Mouse (Mus musculus) bone marrow, adult 2 months (tissue): ENCODE measurements around the gene Hspa4. TPM values are rescaled to one million over a fixed set of nuclear protein-coding genes. Genes with fewer than 3 reads are reported as not detected.

Source experiments
- H3K27ac ChIP-seq: fragments of 200-500 bp; 2 replicates; pipeline ENCODE4 v1.5.1; 2012; ENCODE audit warnings: low read depth, mild to moderate bottlenecking, control low read depth, inconsistent platforms, low read length; ENCODE audit not compliant: control insufficient read depth, poor library complexity, insufficient read depth
- H3K4me1 ChIP-seq: fragments of 200-500 bp; 2 replicates; pipeline ENCODE4 v1.6.1; 2011; ENCODE audit warnings: low read length; ENCODE audit not compliant: control insufficient read depth, insufficient read depth
- H3K4me3 ChIP-seq: fragments of 200-500 bp; replicated peaks from 2 replicates; pipeline ENCODE3; 2011; ENCODE audit warnings: mild to moderate bottlenecking, low read depth, low read length, control low read depth; ENCODE audit not compliant: control insufficient read depth
- CTCF ChIP-seq: fragments of 200-500 bp; IDR thresholded peaks from 2 replicates; pipeline ENCODE4 v1.5.1; 2011; ENCODE audit warnings: low read length, control low read depth; ENCODE audit not compliant: control insufficient read depth, insufficient read depth
- POLR2A ChIP-seq: fragments of 200-500 bp; IDR thresholded peaks from 2 replicates; pipeline ENCODE4 v1.6.1; 2011; ENCODE audit warnings: low read depth, mild to moderate bottlenecking, control low read depth, low read length, borderline replicate concordance; ENCODE audit not compliant: control insufficient read depth
- WGBS: fragments of 180-500 bp; shearing (Covaris S2); methylation state at CpG from one replicate; pipeline ENCODE4 v1.1.7; 2018; 5-methylcytosine and 5-hydroxymethylcytosine counted together
- polyA plus RNA-seq: library from polyadenylated mRNA; stranded (reverse); fragments of >200 nt; gene quantifications from 2 replicates; pipeline ENCODE4 v1.2.4, GENCODE M21; 2011; ENCODE audit warnings: low replicate concordance; ENCODE audit not compliant: missing spikeins, insufficient read depth, insufficient read length

Gene Hspa4
- polyA plus RNA-seq, 1 experiment = 98.4 TPM

DNA sequence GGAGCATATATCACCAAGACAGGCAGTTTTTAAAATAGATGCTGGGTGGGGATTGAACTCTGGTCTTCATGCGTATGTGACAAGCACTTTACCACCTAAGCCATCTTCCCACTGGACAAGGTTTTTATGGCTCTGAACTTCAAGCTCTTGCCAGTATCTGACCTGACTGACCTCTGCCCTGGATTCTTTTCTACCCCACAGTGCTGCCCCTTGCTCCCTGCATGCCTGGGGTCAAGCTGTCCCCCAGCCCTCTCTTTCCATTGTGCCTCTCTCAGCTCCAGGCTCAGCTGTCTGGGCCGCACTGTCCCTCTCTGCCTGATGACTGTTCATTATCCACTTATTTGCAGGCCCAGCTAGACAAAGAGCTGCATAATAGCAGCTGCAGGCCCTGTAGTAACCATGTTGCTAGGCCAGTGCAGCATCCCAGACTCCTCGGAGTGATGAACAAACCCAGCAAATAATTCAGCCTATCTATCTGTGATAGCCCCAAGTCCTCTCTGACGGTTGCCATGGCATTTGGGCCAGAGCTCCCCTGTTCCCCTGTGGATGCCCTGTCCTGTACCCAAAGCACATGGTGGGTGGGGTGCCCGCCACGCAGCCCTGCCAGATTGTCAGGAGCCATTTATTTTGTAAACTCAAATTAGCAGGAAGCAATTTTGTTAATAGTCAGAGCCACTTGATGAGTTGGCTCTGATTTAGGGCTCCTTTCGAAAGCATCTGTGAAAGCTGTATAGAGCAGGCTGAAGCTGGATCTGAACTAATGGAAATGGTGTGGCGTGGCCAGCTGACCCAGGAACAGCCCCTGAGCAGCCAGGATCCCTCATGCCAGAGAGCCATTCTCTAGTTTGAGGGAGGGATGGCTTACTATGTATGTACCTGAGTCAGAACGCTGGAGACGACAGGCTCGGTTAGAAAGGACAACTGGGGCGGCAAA lies 47.8 kb downstream of the Hspa4 start:
- H3K4me1 ChIP-seq = no peaks in the 10 kb centered on the region
- no peak overlapping the region for H3K27ac ChIP-seq
- 86% methylated on average over 12 of the region's 12 CpGs for WGBS
- TF ChIP-seq CTCF (no peak), POLR2A (no peak)
- no peak overlapping the region for H3K4me3 ChIP-seq

- no peak for TF ChIP-seq POLR2A
- no peak for TF ChIP-seq CTCF
- H3K4me1 ChIP-seq = no peaks in the 10 kb centered on the region
- no peak overlapping the region for H3K27ac ChIP-seq
- 88% methylated on average over 14 of the region's 14 CpGs for WGBS
- H3K4me3 ChIP-seq = no peak overlapping the region
Measured at GRCm38 (mm10) chr11:53250796-53251195, 49.5 kb downstream of the Hspa4 start.

- Histone ChIP-seq H3K4me1 (no peaks in the 10 kb centered on the region), H3K4me3 (no peak overlapping the region), H3K27ac (no peak overlapping the region)
- WGBS = 89% methylated on average over 5 of the region's 5 CpGs
- no peak for TF ChIP-seq POLR2A
- no peak for TF ChIP-seq CTCF
Measured at GRCm38 (mm10) chr11:53249686-53250085, 50.6 kb downstream of the Hspa4 start.

GRCm38 (mm10) chr11:53245561-53245960 lies 54.7 kb downstream of the Hspa4 start:
- TF ChIP-seq POLR2A (no peak), CTCF (no peak)
- 40% methylated on average over 2 of the region's 2 CpGs for WGBS
- H3K27ac ChIP-seq = no peak overlapping the region
- H3K4me1 ChIP-seq = no peaks in the 10 kb centered on the region
- H3K4me3 ChIP-seq = no peak overlapping the region

DNA sequence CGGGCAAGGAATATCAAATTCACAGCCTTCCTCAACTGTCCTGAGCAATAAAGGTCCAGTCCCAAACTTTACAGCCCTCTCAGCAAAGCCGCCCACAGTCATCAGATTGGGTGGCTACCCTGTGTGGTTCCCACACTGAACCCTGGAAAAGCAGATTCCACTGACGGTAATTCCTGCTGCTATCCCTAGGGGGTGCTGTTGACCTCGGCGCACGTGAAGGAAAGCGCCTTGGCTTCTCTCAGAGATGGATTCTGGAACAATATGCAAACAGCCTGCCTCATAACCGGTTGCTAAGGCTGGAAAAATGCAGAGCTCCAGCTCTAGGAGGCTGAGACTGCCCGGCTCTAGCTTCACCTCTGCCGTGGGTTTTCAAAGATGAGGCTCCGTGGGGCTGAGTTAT lies 57.1 kb downstream of the Hspa4 start:
- WGBS = 67% methylated on average over 11 of the region's 11 CpGs
- no peak overlapping the region for H3K4me3 ChIP-seq
- TF ChIP-seq POLR2A (no peak), CTCF (peak; percentile 61)

GRCm38 (mm10) chr11:53233590-53233989 lies 66.7 kb downstream of the Hspa4 start:
- no peak overlapping the region for H3K27ac ChIP-seq
- TF ChIP-seq POLR2A = no peak
- TF ChIP-seq CTCF = no peak
- 58% methylated on average over 9 of the region's 9 CpGs for whole genome bisulfite sequencing
- H3K4me3 ChIP-seq = no peak overlapping the region
- no peaks in the 10 kb centered on the region; the same call in 1 of the 2 replicates for H3K4me1 ChIP-seq

More for the DNA sequence above, 57.1 kb downstream of the Hspa4 start:
- no peaks in the 10 kb centered on the region for H3K4me1 ChIP-seq
- H3K27ac ChIP-seq = no peak overlapping the region

DNA sequence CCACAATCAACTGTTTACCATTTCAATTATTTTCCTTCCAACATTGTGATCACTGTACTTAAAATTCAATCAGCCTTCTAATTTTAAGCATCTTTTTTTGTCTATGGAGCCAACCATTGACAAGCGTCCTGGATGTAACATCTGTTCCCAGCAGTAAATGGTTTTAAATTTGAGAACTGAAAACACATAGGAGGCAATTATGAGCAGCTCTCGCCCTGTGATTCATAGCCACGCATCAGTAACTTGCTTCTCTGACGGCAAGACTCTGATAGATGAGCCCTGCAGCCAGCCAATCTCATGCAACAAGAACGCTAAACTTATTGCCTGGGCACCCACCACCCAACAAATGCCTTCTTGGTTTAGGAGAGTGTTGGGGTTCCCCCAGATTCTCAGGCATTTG lies 68.4 kb downstream of the Hspa4 start:
- no peak overlapping the region for H3K4me3 ChIP-seq
- H3K27ac ChIP-seq = no peak overlapping the region
- WGBS = 80% methylated on average over 5 of the region's 5 CpGs
- TF ChIP-seq CTCF (no peak), POLR2A (no peak)
- H3K4me1 ChIP-seq = no peaks in the 10 kb centered on the region; the same call in 1 of the 2 replicates

DNA sequence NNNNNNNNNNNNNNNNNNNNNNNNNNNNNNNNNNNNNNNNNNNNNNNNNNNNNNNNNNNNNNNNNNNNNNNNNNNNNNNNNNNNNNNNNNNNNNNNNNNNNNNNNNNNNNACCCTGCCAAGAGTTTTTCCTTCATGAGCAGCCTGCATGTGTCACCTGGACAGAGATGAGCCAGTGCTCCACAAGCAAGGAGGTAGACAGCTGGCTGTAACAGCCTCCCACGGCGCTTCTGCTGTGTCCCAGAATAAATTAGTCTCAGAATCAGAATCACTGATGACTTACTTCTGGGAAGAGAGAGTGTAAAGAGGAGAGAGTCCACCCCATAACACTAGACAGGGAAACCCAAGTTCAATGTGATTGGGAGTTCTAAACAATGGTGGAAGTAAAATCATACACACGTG lies 71.2 kb downstream of the Hspa4 start:
- 79% methylated on average over 3 of the region's 3 CpGs for WGBS
- TF ChIP-seq POLR2A (no peak), CTCF (no peak)
- Histone ChIP-seq H3K4me3 (no peak overlapping the region), H3K4me1 (no peaks in the 10 kb centered on the region; the same call in 1 of the 2 replicates), H3K27ac (no peak overlapping the region)
